Mouse (Mus musculus) heart, postnatal 0 days (tissue): ENCODE data around the gene 4930470P17Rik.

ENCODE experiments used
- CTCF ChIP-seq: IDR thresholded peaks from 2 replicates; pipeline ENCODE4 v1.5.1; 2016; ENCODE audit warnings: antibody characterized with exemption, control low read depth, low read depth
- EP300 ChIP-seq: IDR thresholded peaks from 2 replicates; pipeline ENCODE4 v1.6.1; 2016; ENCODE audit warnings: antibody characterized with exemption, low read depth

DNA sequence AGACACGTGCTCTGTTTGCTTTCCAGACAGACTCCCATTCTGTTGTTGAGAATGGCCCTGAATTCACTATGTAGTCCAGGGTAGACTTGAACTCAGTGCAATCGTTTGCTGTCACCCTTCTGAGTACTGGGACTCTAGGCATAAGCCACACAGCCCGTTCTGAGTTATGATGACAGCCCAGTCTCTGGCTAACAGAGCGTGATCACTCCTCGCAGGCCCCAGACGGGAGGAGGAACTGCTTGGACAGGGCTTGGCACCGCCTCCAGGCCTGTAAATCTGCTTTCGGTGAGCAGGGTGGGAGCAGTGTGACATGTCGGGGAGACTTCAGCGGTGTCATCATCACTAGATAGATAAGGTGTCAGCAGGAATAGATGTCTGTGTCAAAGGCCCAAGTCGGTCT is 28.7 kb upstream of the 4930470P17Rik start:
- TF ChIP-seq CTCF (no peak), EP300 (no peak)
